Mouse (Mus musculus) left cerebral cortex, postnatal 14 days (tissue): Measurements from ENCODE around the gene Racgap1. TPM values are rescaled to one million over a fixed set of nuclear protein-coding genes. Genes with fewer than 3 reads are reported as not detected.

Experiments used
- total RNA-seq, 2 experiments: library from RNA; stranded (reverse); gene quantifications; 2 replicates each; pipeline ENCODE4 v1.2.3; 2021

Gene Racgap1
- total RNA-seq, 2 experiments from 2014 or later, result 9.2 to 10.0 TPM

Other genes with a start within 250 kb of the Racgap1 start
- gene Nckap5l, start 193.9 kb downstream of the Racgap1 start, total RNA-seq, result 10 to 100 TPM; 27.6 to 35.6 TPM
- 1 to 10 TPM; 4.7 to 4.8 TPM for gene Bcdin3d, start 176.9 kb downstream of the Racgap1 start, total RNA-seq
- gene Faim2, start 123.5 kb downstream of the Racgap1 start, total RNA-seq, result 100 to 1,000 TPM; 220 to 261 TPM
- gene Aqp2, start 72.6 kb downstream of the Racgap1 start, total RNA-seq, result under 1 TPM in 1 of 2 experiments, not detected in 1; 0.33 TPM
- gene Aqp5, start 60.9 kb downstream of the Racgap1 start, total RNA-seq, result 1 to 10 TPM in 1 of 2 experiments, under 1 TPM in 1; 0.93 to 1.4 TPM
- gene Aqp6, start 50.3 kb downstream of the Racgap1 start, total RNA-seq, result under 1 TPM; 0.44 to 0.48 TPM
- gene Asic1, start 18.7 kb upstream of the Racgap1 start, total RNA-seq, result 10 to 100 TPM; 83.1 to 91.8 TPM
- gene Smarcd1, start 50.5 kb upstream of the Racgap1 start, total RNA-seq, result 100 to 1,000 TPM; 142 to 143 TPM
- gene Gm17349, start 53.8 kb upstream of the Racgap1 start, total RNA-seq, result 1 to 10 TPM; 5.6 to 8.1 TPM
- gene Gpd1, start 65.9 kb upstream of the Racgap1 start, total RNA-seq, result 10 to 100 TPM; 34.1 to 35.5 TPM
- gene Cox14, start 74.0 kb upstream of the Racgap1 start, total RNA-seq, result 100 to 1,000 TPM; 129 to 131 TPM
- 10 to 100 TPM; 38.9 to 39.6 TPM for gene Cers5, start 121.2 kb upstream of the Racgap1 start, total RNA-seq
- 10 to 100 TPM; 10.2 to 13.4 TPM for gene Lima1, start 223.8 kb upstream of the Racgap1 start, total RNA-seq